Mouse (Mus musculus) thymus, postnatal 4 days (tissue): ENCODE data around the gene Agtpbp1.

Source experiments
- DNase-seq: peaks from one replicate; pipeline ENCODE4 v3.0.0; 2021

The Agtpbp1 gene

GRCm38 (mm10) chr13:59571107-59571506, 13.9 kb downstream of the Agtpbp1 start:
- no peak for DNase-seq

GRCm38 (mm10) chr13:59565945-59566520, 19.0 kb downstream of the Agtpbp1 start:
- no peak for DNase-seq

- DNase-seq = no peak
These were observed 20.1 kb downstream of the Agtpbp1 start for GRCm38 (mm10) chr13:59564923-59565322.

- DNase-seq = no peak
These were observed 20.5 kb downstream of the Agtpbp1 start for GRCm38 (mm10) chr13:59564505-59564904.

GRCm38 (mm10) chr13:59562471-59562870, 22.6 kb downstream of the Agtpbp1 start:
- no peak for DNase-seq

- DNase-seq = no peak
These were observed 26.3 kb downstream of the Agtpbp1 start for GRCm38 (mm10) chr13:59558776-59559175.

- peak; percentile 95 for DNase-seq
These were observed 27.6 kb downstream of the Agtpbp1 start for GRCm38 (mm10) chr13:59557185-59557985.

GRCm38 (mm10) chr13:59556670-59557069, 28.4 kb downstream of the Agtpbp1 start:
- DNase-seq = peak; percentile 72

- no peak for DNase-seq
These were observed 29.3 kb downstream of the Agtpbp1 start for GRCm38 (mm10) chr13:59555613-59556192.

- DNase-seq = no peak
These were observed 30.1 kb downstream of the Agtpbp1 start for GRCm38 (mm10) chr13:59554772-59555505.

GRCm38 (mm10) chr13:59552751-59553150, 32.3 kb downstream of the Agtpbp1 start:
- DNase-seq = no peak

- DNase-seq = no peak
These were observed 32.7 kb downstream of the Agtpbp1 start for GRCm38 (mm10) chr13:59552286-59552685.

GRCm38 (mm10) chr13:59549318-59549798, 35.7 kb downstream of the Agtpbp1 start:
- DNase-seq = no peak

- DNase-seq = no peak
These were observed 37.3 kb downstream of the Agtpbp1 start for GRCm38 (mm10) chr13:59547716-59548115.

- no peak for DNase-seq
These were observed 37.9 kb downstream of the Agtpbp1 start for GRCm38 (mm10) chr13:59547091-59547490.

- no peak for DNase-seq
These were observed 42.6 kb downstream of the Agtpbp1 start for GRCm38 (mm10) chr13:59542411-59542810.

- DNase-seq = no peak
These were observed 45.0 kb downstream of the Agtpbp1 start for GRCm38 (mm10) chr13:59540030-59540429.

- DNase-seq = no peak
These were observed 46.4 kb downstream of the Agtpbp1 start for GRCm38 (mm10) chr13:59538661-59539060.

- no peak for DNase-seq
These were observed 48.4 kb downstream of the Agtpbp1 start for GRCm38 (mm10) chr13:59536631-59537030.

- DNase-seq = no peak
These were observed 49.3 kb downstream of the Agtpbp1 start for GRCm38 (mm10) chr13:59535746-59536145.

- DNase-seq = no peak
These were observed 50.7 kb downstream of the Agtpbp1 start for GRCm38 (mm10) chr13:59534301-59534700.

GRCm38 (mm10) chr13:59533331-59533730, 51.7 kb downstream of the Agtpbp1 start:
- no peak for DNase-seq

- peak; percentile 69 for DNase-seq
These were observed 53.8 kb downstream of the Agtpbp1 start for GRCm38 (mm10) chr13:59531203-59531602.
